Mouse (Mus musculus) brain, adult 10 weeks (tissue): Measurements from ENCODE around the gene Xlr4b. TPM values are rescaled to one million over a fixed set of nuclear protein-coding genes. Genes with fewer than 3 reads are reported as not detected.

Source experiments
- polyA plus RNA-seq: library from polyadenylated mRNA; stranded (reverse); fragments of 350-450 nt; fragmentation: Illumina TruSeq; extraction: RNeasy Lipid Tissue Mini Kit (QIAGEN cat#74804); gene quantifications from one replicate; pipeline ENCODE4 v1.2.3, GENCODE M21; 2015; ENCODE audit warnings: low read depth, low replicate concordance

Xlr4b gene
- polyA plus RNA-seq, result 0.74 TPM

DNA sequence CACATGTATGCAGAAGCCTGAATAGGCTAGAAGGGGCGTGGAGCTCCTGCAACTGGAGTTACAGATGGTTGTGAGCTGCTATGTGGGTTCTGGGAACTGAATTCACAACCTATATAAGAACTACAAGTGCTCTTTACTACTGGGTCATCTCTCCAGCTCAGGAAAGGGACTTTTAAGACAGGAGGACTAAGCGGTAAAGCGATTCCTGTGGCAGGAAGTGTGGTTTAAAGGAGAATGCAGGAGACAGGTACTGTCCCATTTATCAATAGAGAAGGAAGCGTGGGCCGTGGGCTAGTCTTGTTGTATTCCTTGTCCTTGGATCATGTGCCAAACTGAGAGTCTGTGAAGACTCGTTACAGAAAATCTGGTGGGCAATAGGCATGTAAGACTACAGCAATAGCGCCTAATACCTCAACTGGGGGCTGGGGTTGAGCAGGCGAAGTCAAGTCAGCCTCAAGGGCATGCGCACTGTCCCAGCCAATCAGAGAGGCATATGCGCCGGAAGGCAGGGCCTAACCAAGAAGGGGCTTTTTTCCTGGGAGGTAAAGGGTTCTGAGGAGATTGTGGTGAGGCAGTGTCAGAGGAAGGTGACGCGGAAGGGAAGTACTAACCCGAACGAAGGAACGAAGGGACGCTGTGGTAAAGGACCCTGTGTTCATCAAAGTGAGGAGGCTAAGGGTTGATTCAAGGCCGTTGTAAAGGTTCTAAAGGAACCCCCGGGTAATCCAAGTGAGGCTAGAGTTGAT is at the start of gene Xlr4b:
Xlr4b (plus strand) TSS at position 515 of the 746 bp plus-strand sequence.

DNA sequence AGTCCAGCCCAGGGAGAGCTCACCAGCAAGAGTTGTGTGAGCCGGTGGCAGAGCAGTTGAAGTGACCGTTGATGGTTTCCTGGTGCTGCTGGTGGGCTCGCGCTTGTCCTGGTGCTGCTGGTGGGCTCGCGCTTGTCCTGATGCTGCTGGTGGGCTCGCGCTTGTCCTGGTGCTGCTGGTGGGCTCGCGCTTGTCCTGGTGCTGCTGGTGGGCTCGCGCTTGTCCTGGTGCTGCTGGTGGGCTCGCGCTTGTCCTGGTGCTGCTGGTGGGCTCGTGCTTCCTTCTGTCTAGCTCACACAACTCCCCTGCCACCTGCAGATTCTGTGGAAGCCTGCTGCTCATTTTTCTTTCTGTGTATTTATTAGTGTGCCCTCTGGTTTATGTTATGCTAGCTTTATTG is 37.2 kb upstream of the Xlr4b start, which contains the start of gene Spin2d:
Spin2d (minus strand) TSS at position 101 of the 400 bp plus-strand sequence.

DNA sequence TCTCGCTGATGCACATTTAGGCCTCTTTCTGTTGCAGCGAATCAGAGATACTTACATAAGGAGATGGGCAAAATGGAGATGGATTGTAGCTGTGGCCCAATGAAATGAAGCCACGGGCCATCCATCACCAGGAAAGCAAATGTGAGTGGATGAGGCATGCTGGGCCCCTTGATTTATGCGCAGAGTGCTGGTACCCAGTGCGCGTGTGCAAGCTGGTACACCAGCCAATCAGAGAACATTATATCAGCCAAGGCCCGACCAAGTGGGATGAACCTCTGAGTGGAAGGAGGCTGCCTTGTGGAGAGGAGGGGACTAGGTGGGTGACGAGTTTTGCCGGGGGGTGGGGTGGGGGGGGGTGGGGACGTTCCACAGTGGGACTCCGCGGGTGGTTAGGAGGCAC is 22.2 kb upstream of the Xlr4b start, which contains the start of gene Xlr3b:
Xlr3b (plus strand) TSS at position 274 of the 400 bp plus-strand sequence.

DNA sequence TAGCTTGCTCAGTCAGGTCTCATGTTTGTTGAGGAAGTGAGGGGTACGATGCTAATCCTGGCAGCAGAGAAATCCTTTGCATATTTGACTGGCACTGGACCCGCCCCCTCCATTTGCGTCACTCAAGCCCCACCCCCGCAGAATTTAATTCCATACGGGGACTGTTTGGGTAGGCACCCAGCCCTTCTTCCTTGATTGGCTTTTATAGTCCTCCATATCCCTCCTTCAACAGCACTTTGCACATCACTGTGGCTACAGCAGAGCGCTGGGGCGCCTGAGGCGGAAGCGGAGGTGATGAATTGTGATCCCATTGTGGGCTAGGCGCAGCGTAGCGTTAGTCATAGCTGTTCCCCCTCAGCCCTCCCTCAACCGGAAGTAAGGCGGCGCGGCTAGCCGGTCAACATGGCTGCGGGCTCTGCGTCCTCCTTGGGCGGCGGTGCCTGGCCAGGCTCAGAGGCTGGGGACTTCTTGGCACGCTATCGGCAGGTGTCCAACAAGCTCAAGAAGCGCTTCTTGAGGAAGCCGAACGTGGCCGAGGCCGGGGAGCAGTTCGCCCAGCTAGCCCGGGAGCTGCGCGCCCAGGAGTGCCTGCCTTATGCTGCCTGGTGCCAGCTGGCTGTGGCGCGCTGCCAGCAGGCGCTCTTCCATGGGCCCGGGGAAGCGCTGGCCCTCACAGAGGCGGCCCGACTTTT is 13.9 kb downstream of the Xlr4b start, which contains the start of gene F8a:
F8a (plus strand) TSS at position 378 of the 692 bp plus-strand sequence.

GRCm38 (mm10) chrX:73242821-73243325 is 28.7 kb downstream of the Xlr4b start, which contains the start of gene Xlr4c:
Gene Xlr4c, minus strand, starts transcription at chrX:73243130.

DNA sequence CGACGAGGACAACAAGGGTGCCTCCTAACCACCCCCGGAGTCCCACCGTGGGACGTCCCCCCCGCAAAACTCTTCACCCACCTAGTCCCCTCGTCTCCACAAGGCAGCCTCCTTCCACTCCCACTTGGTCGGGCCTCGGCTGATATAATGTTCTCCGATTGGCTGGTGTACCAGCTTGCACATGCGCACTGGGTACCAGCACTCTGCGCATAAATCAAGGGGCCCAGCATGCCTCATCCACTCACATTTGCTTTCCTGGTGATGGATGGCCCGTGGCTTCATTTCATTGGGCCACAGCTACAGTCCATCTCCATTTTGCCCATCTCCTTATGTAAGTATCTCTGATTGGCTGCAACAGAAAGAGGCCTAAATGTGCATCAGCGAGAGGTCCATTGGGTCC is 51.1 kb downstream of the Xlr4b start, which contains the start of gene Xlr3c:
Xlr3c (minus strand) TSS at position 121 of the 400 bp plus-strand sequence.

Other genes with a start within 250 kb of the Xlr4b start
- 1.7 TPM for gene Zfp185, start 227.0 kb upstream of the Xlr4b start, polyA plus RNA-seq
- 0.19 TPM for gene Pnma5, start 177.2 kb upstream of the Xlr4b start, polyA plus RNA-seq
- 13.7 TPM for gene Pnma3, start 149.5 kb upstream of the Xlr4b start, polyA plus RNA-seq
- gene Xlr4a, start 131.9 kb upstream of the Xlr4b start, polyA plus RNA-seq, result not detected
- 2.1 TPM for gene Xlr3a, start 117.2 kb upstream of the Xlr4b start, polyA plus RNA-seq
- gene Gm14685, start 97.3 kb upstream of the Xlr4b start, polyA plus RNA-seq, result not detected
- gene Xlr5b, start 65.5 kb upstream of the Xlr4b start, polyA plus RNA-seq, result not detected
- 0.70 TPM for gene DXBay18, start 64.9 kb upstream of the Xlr4b start, polyA plus RNA-seq
- not detected for gene Spin2d, start 37.3 kb upstream of the Xlr4b start, polyA plus RNA-seq
- 1.9 TPM for gene Xlr3b, start 22.1 kb upstream of the Xlr4b start, polyA plus RNA-seq
- 14.6 TPM for gene F8a, start 14.0 kb downstream of the Xlr4b start, polyA plus RNA-seq
- not detected for gene Xlr4c, start 28.8 kb downstream of the Xlr4b start, polyA plus RNA-seq
- gene Xlr3c, start 51.1 kb downstream of the Xlr4b start, polyA plus RNA-seq, result not detected
- not detected for gene Xlr5a, start 78.6 kb downstream of the Xlr4b start, polyA plus RNA-seq
- gene Xlr5c, start 78.6 kb downstream of the Xlr4b start, polyA plus RNA-seq, result not detected
- gene Gm45015, start 122.5 kb downstream of the Xlr4b start, polyA plus RNA-seq, result not detected
- 13.9 TPM for gene Zfp275, start 128.3 kb downstream of the Xlr4b start, polyA plus RNA-seq
- gene Gm18336, start 184.4 kb downstream of the Xlr4b start, polyA plus RNA-seq, result 0.19 TPM
- gene Zfp92, start 196.8 kb downstream of the Xlr4b start, polyA plus RNA-seq, result 2.3 TPM
- not detected for gene Trex2, start 221.0 kb downstream of the Xlr4b start, polyA plus RNA-seq
- gene Haus7, start 244.7 kb downstream of the Xlr4b start, polyA plus RNA-seq, result 12.0 TPM